Mouse (Mus musculus): ENCODE data around the gene Mrpl17. TPM values are rescaled to one million over a fixed set of nuclear protein-coding genes. Genes with fewer than 3 reads are reported as not detected.

Mrpl17 gene
- polyA plus RNA-seq, 1 experiment, result 346 TPM

- no peak for TF ChIP-seq SRF (IDR thresholded peaks at IDR 0.05; ENCODE audit: control insufficient read depth, insufficient read length, low read depth)
- TF ChIP-seq TCF12 (IDR thresholded peaks at IDR 0.05; ENCODE audit: insufficient read depth, poor library complexity, severe bottlenecking), result no peak
- TF ChIP-seq MYOD1 (IDR thresholded peaks at IDR 0.05; ENCODE audit: control insufficient read depth in 1 of 3, insufficient read length in 2 of 3, low read depth in 2 of 3), result no peak
- H3K4me2 ChIP-seq (ENCODE audit: low read depth), result no peak overlapping the region
- H3K36me3 ChIP-seq (ENCODE audit: control insufficient read depth, insufficient read depth), result no peaks in the 10 kb centered on the region
- no peak overlapping the region for H3ac ChIP-seq (ENCODE audit: control insufficient read depth, insufficient read length)
- no peaks in the 10 kb centered on the region for H3K79me2 ChIP-seq (ENCODE audit: control insufficient read depth, insufficient read depth)
- H3K27me3 ChIP-seq (ENCODE audit: control insufficient read depth, insufficient read depth, insufficient read length), result peaks cover 14% of the 10 kb centered on the region
- no peak overlapping the region for H3K4me3 ChIP-seq
Observed at GRCm38 (mm10) chr7:105774661-105775060, 36.2 kb downstream of the Mrpl17 start.

DNA sequence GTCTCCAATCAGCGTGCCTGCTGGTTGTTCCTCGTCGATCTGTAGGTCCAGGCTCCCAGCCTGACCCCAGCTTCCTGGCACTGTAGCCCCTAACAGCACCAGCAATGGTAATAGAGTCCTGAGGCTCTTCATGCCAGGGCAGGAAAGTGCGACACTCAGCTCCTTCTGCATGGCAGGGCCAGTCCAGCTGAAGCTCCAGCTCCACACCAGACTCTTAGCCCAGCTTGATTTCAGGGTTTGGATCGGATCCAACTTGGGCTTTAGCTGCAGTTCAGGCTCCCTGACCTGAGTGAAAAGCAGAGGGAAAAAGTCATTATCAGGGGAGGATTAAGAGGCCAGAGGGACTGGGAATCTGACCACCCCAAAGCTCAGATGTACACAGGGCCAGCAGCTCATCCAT, 37.9 kb downstream of the Mrpl17 start:
- TF ChIP-seq POLR2AphosphoS2 (IDR thresholded peaks at IDR 0.05; ENCODE audit: insufficient read length, low read depth), result no peak
- no peak for TF ChIP-seq POLR2A (IDR thresholded peaks at IDR 0.05; ENCODE audit: insufficient read length, low read depth)
- no peak for TF ChIP-seq CEBPB (IDR thresholded peaks at IDR 0.05; ENCODE audit: insufficient read depth, poor library complexity, severe bottlenecking)
- no peak for TF ChIP-seq MYOD1 (IDR thresholded peaks at IDR 0.05; ENCODE audit: control insufficient read depth in 1 of 3, insufficient read length in 2 of 3, low read depth in 2 of 3)
- TF ChIP-seq TCF3 (IDR thresholded peaks at IDR 0.05; ENCODE audit: insufficient read length, low read depth), result no peak
- no peak for TF ChIP-seq MYOG (IDR thresholded peaks at IDR 0.05; ENCODE audit: control insufficient read depth in 1 of 3, insufficient read depth in 1 of 3, insufficient read length in 2 of 3, low read depth in 2 of 3)
- no peak for TF ChIP-seq SRF (IDR thresholded peaks at IDR 0.05; ENCODE audit: control insufficient read depth, insufficient read length, low read depth)
- Histone ChIP-seq H3ac (ENCODE audit: control insufficient read depth, insufficient read length) (no peak overlapping the region), H3K36me3 (ENCODE audit: control insufficient read depth, insufficient read depth) (no peaks in the 10 kb centered on the region)

DNA sequence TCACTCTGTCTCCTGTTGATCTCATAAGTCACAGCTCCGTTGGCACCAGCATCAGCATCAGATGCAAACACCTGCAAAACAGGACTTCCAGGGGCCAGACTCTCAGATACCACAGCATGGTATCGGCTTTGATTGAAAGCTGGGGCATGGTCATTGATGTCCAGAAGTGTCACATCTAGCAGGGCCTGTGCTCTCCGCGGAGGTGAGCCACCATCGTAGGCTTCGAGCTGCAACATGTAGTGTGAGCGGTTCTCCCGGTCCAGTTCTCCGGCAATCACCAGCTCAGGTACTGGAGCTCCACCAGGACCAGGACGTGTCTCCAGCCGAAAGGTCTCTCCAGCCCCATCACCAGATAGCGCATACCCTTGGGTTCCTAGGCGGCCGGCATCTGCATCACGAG, 38.6 kb downstream of the Mrpl17 start:
- Histone ChIP-seq H3K36me3 (ENCODE audit: control insufficient read depth, insufficient read depth) (no peaks in the 10 kb centered on the region), H3K79me2 (ENCODE audit: control insufficient read depth, insufficient read depth) (no peaks in the 10 kb centered on the region), H3ac (ENCODE audit: control insufficient read depth, insufficient read length) (no peak overlapping the region), H3K27me3 (ENCODE audit: control insufficient read depth, insufficient read depth, insufficient read length) (peaks cover 14% of the 10 kb centered on the region), H3K4me3 (no peak overlapping the region), H3K4me2 (ENCODE audit: low read depth) (no peak overlapping the region)
- TF ChIP-seq TCF12 (IDR thresholded peaks at IDR 0.05; ENCODE audit: insufficient read depth, poor library complexity, severe bottlenecking), result no peak
- TF ChIP-seq CEBPB (IDR thresholded peaks at IDR 0.05; ENCODE audit: insufficient read depth, poor library complexity, severe bottlenecking), result no peak
- TF ChIP-seq MYOG (IDR thresholded peaks at IDR 0.05; ENCODE audit: control insufficient read depth in 1 of 3, insufficient read depth in 1 of 3, insufficient read length in 2 of 3, low read depth in 2 of 3), result no peak
- no peak for TF ChIP-seq SRF (IDR thresholded peaks at IDR 0.05; ENCODE audit: control insufficient read depth, insufficient read length, low read depth)
- no peak for TF ChIP-seq E2F4 (IDR thresholded peaks at IDR 0.05; ENCODE audit: insufficient read depth)
- no peak for TF ChIP-seq POLR2A (IDR thresholded peaks at IDR 0.05; ENCODE audit: insufficient read length, low read depth)
- no peak for TF ChIP-seq TCF3 (IDR thresholded peaks at IDR 0.05; ENCODE audit: insufficient read length, low read depth)
- no peak for TF ChIP-seq USF1 (IDR thresholded peaks at IDR 0.05; ENCODE audit: low read depth)
- TF ChIP-seq MYOD1 (IDR thresholded peaks at IDR 0.05; ENCODE audit: control insufficient read depth in 1 of 3, insufficient read length in 2 of 3, low read depth in 2 of 3), result no peak
- TF ChIP-seq REST (IDR thresholded peaks at IDR 0.05; ENCODE audit: insufficient read depth, insufficient read length), result no peak
- no peak for TF ChIP-seq MAX (IDR thresholded peaks at IDR 0.05; ENCODE audit: low read depth)
- TF ChIP-seq POLR2AphosphoS2 (IDR thresholded peaks at IDR 0.05; ENCODE audit: insufficient read length, low read depth), result no peak

More for the DNA sequence above, 37.9 kb downstream of the Mrpl17 start:
- H3K79me2 ChIP-seq (ENCODE audit: control insufficient read depth, insufficient read depth), result no peaks in the 10 kb centered on the region
- H3K27me3 ChIP-seq (ENCODE audit: control insufficient read depth, insufficient read depth, insufficient read length), result peaks cover 14% of the 10 kb centered on the region
- H3K4me3 ChIP-seq, result no peak overlapping the region
- H3K4me2 ChIP-seq (ENCODE audit: low read depth), result no peak overlapping the region

GRCm38 (mm10) chr7:105769959-105770358, 40.9 kb downstream of the Mrpl17 start:
- Histone ChIP-seq H3K27me3 (ENCODE audit: control insufficient read depth, insufficient read depth, insufficient read length) (peaks cover 15% of the 10 kb centered on the region), H3ac (ENCODE audit: control insufficient read depth, insufficient read length) (no peak overlapping the region), H3K4me2 (ENCODE audit: low read depth) (no peak overlapping the region), H3K79me2 (ENCODE audit: control insufficient read depth, insufficient read depth) (no peaks in the 10 kb centered on the region), H3K4me3 (no peak overlapping the region), H3K36me3 (ENCODE audit: control insufficient read depth, insufficient read depth) (no peaks in the 10 kb centered on the region)
- TF ChIP-seq CEBPB (IDR thresholded peaks at IDR 0.05; ENCODE audit: insufficient read depth, poor library complexity, severe bottlenecking) (no peak), TCF12 (IDR thresholded peaks at IDR 0.05; ENCODE audit: insufficient read depth, poor library complexity, severe bottlenecking) (no peak), USF1 (IDR thresholded peaks at IDR 0.05; ENCODE audit: low read depth) (no peak), MYOD1 (IDR thresholded peaks at IDR 0.05; ENCODE audit: control insufficient read depth in 1 of 3, insufficient read length in 2 of 3, low read depth in 2 of 3) (no peak), E2F4 (IDR thresholded peaks at IDR 0.05; ENCODE audit: insufficient read depth) (no peak), REST (IDR thresholded peaks at IDR 0.05; ENCODE audit: insufficient read depth, insufficient read length) (no peak), SRF (IDR thresholded peaks at IDR 0.05; ENCODE audit: control insufficient read depth, insufficient read length, low read depth) (no peak), MAX (IDR thresholded peaks at IDR 0.05; ENCODE audit: low read depth) (no peak), TCF3 (IDR thresholded peaks at IDR 0.05; ENCODE audit: insufficient read length, low read depth) (no peak), POLR2AphosphoS2 (IDR thresholded peaks at IDR 0.05; ENCODE audit: insufficient read length, low read depth) (no peak), POLR2A (IDR thresholded peaks at IDR 0.05; ENCODE audit: insufficient read length, low read depth) (no peak), MYOG (IDR thresholded peaks at IDR 0.05; ENCODE audit: control insufficient read depth in 1 of 3, insufficient read depth in 1 of 3, insufficient read length in 2 of 3, low read depth in 2 of 3) (no peak)

DNA sequence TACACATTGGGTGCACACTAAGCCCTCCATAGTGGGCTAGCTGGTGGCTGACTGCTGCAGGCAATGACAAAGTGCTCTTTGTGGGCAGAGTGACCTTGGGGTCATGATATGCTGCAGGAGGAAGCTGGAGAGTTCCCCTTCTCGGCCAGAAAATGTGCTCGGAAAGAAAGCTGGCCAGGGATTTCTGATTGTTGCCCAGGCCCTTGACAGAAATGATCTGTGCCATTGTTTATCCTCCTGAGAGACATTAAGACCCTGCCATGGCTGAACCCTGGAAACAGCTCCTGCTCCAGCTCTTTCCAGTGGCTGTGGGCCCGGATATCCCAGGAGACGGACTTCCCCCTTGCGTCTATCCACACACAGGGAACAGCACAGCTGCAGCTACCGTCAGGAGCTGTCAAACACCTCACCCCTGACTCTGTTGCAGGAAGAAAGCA, 43.2 kb downstream of the Mrpl17 start:
- peaks cover 20% of the 10 kb centered on the region for H3K27me3 ChIP-seq (ENCODE audit: control insufficient read depth, insufficient read depth, insufficient read length)
- H3K79me2 ChIP-seq (ENCODE audit: control insufficient read depth, insufficient read depth), result no peaks in the 10 kb centered on the region
- H3K4me3 ChIP-seq, result no peak overlapping the region
- no peak for TF ChIP-seq MYOG (IDR thresholded peaks at IDR 0.05; ENCODE audit: control insufficient read depth in 1 of 3, insufficient read depth in 1 of 3, insufficient read length in 2 of 3, low read depth in 2 of 3)
- TF ChIP-seq REST (IDR thresholded peaks at IDR 0.05; ENCODE audit: insufficient read depth, insufficient read length), result no peak
- TF ChIP-seq CEBPB (IDR thresholded peaks at IDR 0.05; ENCODE audit: insufficient read depth, poor library complexity, severe bottlenecking), result no peak
- TF ChIP-seq POLR2A (IDR thresholded peaks at IDR 0.05; ENCODE audit: insufficient read length, low read depth), result no peak
- no peak for TF ChIP-seq TCF12 (IDR thresholded peaks at IDR 0.05; ENCODE audit: insufficient read depth, poor library complexity, severe bottlenecking)
- no peak for TF ChIP-seq MYOD1 (IDR thresholded peaks at IDR 0.05; ENCODE audit: control insufficient read depth in 1 of 3, insufficient read length in 2 of 3, low read depth in 2 of 3)
- no peak for TF ChIP-seq SRF (IDR thresholded peaks at IDR 0.05; ENCODE audit: control insufficient read depth, insufficient read length, low read depth)
- H3K4me2 ChIP-seq (ENCODE audit: low read depth), result no peak overlapping the region
- no peak overlapping the region for H3ac ChIP-seq (ENCODE audit: control insufficient read depth, insufficient read length)
- H3K36me3 ChIP-seq (ENCODE audit: control insufficient read depth, insufficient read depth), result no peaks in the 10 kb centered on the region

Data from myocyte (in vitro differentiated cells).